Mouse (Mus musculus) yolk sac, embryonic 10.5 days (tissue): ENCODE data around the gene H2-Eb1.
A peak's percentile ranks its signal among the peaks of the same experiment; 100 is the strongest.

Source experiments
- DNase-seq: peaks from one replicate; pipeline ENCODE4 v3.0.0-alpha.2; 2017; ENCODE audit warnings: low spot score

H2-Eb1 gene

GRCm38 (mm10) chr17:34305380-34306030 is at the start of gene H2-Eb1:
H2-Eb1 (plus strand) TSS chr17:34305867.
- peak; percentile 41 for DNase-seq

- DNase-seq = no peak
These were observed 49.2 kb upstream of the H2-Eb1 start for GRCm38 (mm10) chr17:34256501-34256900.

DNA sequence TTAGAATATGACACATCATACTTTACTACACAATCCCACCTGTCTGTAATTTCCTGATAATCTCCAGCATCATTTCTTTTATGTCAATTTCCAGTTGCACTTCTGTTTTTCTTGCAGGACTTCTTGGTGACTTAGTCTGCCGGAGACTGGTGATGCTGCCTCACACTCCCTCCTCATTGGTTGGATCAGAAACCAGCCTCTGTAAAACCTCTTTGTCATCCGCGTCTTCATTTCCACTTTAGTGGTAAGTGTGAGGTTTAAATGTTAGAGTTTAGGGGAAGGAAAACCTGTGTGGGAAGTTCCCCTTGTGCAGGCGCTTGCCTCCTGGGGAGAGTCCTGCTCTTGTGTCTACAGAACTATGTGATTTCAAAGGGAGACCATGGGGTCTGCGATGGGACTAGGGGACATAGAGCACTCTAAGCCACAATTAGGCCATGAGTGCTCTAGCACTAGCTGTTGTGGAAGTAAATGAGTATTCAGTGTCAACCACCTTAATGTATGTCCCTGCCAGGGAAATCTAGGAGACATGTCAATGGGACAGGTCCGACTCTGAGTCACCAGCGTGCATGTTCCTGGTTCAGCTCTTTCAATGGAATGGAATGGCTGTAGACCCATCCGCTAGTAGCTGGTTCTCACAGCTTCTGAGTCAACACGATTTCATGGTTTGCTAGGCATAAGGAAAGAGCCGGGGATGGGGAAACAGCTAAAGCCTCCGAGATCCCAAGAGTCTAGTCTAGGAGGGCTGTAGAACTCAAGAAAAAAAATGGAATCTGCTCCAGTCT is 47.9 kb upstream of the H2-Eb1 start, which contains the start of gene H2-Ab1:
H2-Ab1 (plus strand) TSS at position 96 of the 782 bp plus-strand sequence.
- no peak for DNase-seq

- no peak for DNase-seq
These were observed 45.1 kb upstream of the H2-Eb1 start for GRCm38 (mm10) chr17:34260551-34260950.

- DNase-seq = peak; percentile 36
These were observed 44.2 kb upstream of the H2-Eb1 start for GRCm38 (mm10) chr17:34261502-34261901.

DNA sequence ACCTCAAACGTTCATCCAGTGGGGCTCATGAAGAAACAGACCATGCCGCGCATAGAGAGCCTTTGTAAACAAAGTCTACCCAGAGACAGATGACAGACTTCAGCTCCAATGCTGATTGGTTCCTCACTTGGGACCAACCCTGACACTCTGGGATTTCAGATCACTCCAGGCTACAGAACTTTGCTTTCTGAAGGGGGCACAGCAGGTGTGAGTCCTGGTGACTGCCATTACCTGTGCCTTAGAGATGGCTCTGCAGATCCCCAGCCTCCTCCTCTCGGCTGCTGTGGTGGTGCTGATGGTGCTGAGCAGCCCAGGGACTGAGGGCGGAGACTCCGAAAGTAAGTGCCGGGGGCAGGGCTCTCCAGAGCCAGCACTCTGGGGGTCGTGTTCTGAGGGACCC is 42.6 kb upstream of the H2-Eb1 start:
- peak; percentile 66 for DNase-seq

- DNase-seq = peak; percentile 47
These were observed 41.8 kb upstream of the H2-Eb1 start for GRCm38 (mm10) chr17:34263811-34264371.

GRCm38 (mm10) chr17:34264452-34265351 is 41.0 kb upstream of the H2-Eb1 start:
- DNase-seq = peak; percentile 90

DNA sequence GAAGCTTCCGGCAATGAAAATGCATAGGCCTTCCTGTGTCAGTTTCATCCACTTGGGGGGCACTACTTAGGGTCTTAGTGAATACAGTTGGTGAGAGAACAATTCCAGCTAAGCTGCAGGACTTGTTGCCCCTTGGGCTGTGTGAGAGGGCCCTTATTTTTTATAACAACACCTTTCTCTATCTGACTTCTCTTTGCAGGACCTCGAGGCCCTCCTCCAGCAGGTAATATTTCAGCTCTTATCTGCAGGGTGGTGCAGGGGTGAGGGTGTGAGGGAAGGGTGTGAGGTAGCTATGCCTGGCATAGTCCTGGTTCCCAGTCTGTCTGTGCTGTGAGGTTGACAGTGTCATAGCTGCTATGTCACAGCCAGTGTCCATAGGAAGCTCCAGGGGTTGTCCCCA is 37.4 kb upstream of the H2-Eb1 start:
- DNase-seq = no peak

DNA sequence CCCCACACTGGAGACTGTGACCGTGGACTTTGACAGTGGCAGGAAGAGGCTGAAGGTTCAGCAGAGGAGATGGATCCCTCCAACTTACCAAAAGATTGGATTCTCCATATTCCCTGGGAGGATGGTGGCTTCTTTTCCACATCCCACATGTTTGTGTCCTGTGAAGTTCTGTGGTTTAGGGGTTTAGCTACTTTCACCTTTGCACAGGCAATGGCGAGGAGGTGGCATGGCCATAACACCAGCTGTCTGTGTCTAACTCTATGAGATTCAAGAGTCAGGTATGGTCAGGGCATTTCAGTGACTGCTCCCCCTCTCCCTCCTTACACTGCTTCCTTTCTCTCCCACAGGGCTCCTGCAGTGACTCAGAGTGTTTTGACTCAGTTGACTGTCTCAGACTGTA is 36.9 kb upstream of the H2-Eb1 start:
- no peak for DNase-seq

DNA sequence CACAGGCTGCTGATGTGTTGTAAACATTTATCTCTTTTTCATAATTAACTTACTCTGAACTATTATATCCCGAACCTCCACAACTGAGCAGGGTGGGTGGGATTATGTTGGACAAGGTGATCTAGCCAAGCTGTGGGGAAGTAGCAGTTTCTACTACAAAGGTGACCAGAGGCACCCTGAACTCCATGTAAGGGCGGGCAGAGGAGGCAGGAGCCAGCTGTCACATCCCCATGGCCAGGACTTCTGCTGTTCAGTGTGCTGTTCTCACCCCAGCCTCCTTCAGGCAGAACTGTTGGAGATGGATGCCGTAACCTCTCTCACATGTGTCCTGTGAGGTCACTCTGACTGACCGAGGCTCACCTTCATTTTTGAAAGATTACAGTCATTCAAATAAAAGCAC is 35.9 kb upstream of the H2-Eb1 start:
- no peak for DNase-seq

- no peak for DNase-seq
These were observed 35.4 kb upstream of the H2-Eb1 start for GRCm38 (mm10) chr17:34270230-34270629.

DNA sequence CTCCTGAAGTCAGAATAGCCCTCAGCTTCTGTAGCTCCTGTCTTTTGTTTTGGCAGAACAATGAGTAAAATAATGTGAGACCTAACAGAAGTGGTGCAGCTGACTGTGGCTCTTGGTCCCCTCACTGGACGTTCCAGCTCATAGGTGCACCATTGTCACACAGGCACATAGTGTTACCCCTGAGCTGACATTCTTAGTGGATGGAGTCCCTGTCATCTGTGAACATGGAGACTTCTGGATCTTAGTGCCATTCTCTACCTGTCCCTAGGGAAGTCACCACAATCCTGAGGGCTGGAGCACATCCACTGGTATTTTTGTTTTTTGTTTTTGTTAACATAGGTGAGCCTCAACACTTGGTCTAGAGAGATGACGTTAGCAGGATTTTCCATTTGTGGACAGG is 34.7 kb upstream of the H2-Eb1 start:
- no peak for DNase-seq

DNA sequence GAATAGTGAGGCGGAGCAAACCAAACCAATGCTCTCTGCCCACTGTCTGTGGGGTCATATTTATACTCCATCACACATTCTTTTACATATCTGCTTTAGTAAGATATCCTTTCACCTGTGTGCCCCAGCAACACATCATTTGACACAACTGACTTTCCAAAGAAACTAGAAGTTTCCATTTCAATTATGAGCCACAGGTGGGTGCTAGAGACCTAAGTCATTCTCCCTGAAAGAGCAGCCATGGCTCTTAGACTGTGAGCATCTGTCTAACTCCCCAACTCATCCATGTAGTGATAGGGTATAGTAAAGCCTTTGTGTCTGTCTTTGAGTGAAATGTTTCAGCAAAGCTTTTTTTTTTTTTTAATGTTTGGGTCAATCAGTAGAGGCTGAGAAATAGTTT is 33.6 kb upstream of the H2-Eb1 start:
- DNase-seq = no peak

- DNase-seq = no peak
These were observed 25.1 kb upstream of the H2-Eb1 start for GRCm38 (mm10) chr17:34280499-34281038.

DNA sequence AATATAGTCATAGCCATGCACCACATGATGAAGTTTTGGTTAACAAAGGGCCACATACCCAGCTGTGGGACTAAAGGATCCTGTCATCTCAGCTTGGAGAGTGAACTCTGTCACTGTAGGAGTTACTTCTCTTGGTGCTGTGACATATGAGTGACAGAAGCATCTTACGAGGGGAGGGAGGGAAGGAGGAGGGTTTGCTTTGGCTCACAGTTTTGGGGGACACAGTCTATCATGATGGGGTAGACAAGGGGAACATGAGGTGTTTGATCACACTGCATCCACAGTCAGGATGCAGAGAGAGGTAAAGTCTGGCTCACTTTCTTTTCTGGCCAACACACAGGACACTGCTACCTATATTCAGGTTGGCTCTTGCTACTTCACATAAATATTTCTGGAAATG is 23.8 kb upstream of the H2-Eb1 start:
- no peak for DNase-seq

GRCm38 (mm10) chr17:34285371-34285770 is 20.3 kb upstream of the H2-Eb1 start:
- DNase-seq = no peak

DNA sequence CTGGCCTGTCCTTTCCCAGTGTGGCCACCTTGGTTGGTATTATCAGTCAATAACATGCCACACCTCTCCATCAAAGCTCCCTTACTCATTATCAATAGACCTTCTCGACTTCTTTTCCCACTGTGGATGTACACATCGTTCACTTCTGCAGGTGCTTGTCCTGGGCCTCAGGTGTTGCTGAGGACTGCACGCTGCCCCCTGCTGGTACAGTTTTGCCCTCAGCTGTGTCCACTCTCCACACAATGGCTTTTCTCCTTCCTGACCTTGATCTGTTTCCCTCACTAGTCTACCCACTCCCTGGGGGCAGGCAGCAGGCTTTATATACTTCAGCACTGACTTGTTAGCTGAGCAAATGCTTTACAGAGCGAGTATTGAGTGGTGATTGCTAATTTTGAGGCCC is 19.8 kb upstream of the H2-Eb1 start:
- DNase-seq = no peak

GRCm38 (mm10) chr17:34286501-34286900 is 19.2 kb upstream of the H2-Eb1 start:
- no peak for DNase-seq

DNA sequence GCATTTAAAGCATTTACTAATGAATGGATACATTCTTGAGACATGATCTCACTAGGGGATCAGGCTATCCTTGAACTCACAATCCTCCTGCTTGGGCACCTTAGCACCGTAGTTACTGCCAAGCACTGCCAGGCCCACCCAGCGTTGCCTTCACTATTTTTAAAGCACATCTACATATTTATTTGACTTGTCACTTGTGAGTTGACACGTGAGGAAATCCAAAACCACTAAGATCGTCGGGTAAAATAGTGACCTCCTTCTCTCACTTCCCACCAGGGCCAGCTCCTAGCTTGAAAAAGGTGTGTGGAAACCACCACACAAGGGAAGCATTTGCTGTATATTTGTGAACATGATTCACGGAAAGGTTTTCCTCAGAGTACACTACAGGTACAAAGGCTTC is 18.7 kb upstream of the H2-Eb1 start:
- DNase-seq = no peak

GRCm38 (mm10) chr17:34287648-34288047 is 18.0 kb upstream of the H2-Eb1 start, which contains the start of gene H2-Aa:
H2-Aa (minus strand) TSS chr17:34287823.
- peak; percentile 11 for DNase-seq

GRCm38 (mm10) chr17:34288131-34288530 is 17.5 kb upstream of the H2-Eb1 start:
- no peak for DNase-seq
